Mouse (Mus musculus): Measurements from ENCODE around the gene Ppp2r3c. TPM values are rescaled to one million over a fixed set of nuclear protein-coding genes. Genes with fewer than 3 reads are reported as not detected.
A peak's percentile ranks its signal among the peaks of the same experiment; 100 is the strongest.

Ppp2r3c gene
- polyA plus RNA-seq, 1 experiment, result 0.06 TPM

- Histone ChIP-seq H3K27me3 (ENCODE audit: control insufficient read depth) (no peaks in the 10 kb centered on the region), H3K9me3 (ENCODE audit: control insufficient read depth, low read length) (no peaks in the 10 kb centered on the region), H3K36me3 (ENCODE audit: control insufficient read depth) (peaks cover 3% of the 10 kb centered on the region), H3K4me3 (replicated peaks) (no peak overlapping the region), H3K4me1 (ENCODE audit: control insufficient read depth) (peaks cover 4% of the 10 kb centered on the region)
- no peak for TF ChIP-seq GATA1 (IDR thresholded peaks at IDR 0.05; ENCODE audit: low read length)
- no peak for TF ChIP-seq TAL1 (IDR thresholded peaks at IDR 0.05; ENCODE audit: low read length)
Observed at GRCm38 (mm10) chr12:55321642-55322291, 19.0 kb upstream of the Ppp2r3c start.

GRCm38 (mm10) chr12:55315192-55315591 lies 12.4 kb upstream of the Ppp2r3c start:
- Histone ChIP-seq H3K36me3 (ENCODE audit: control insufficient read depth) (peaks cover 9% of the 10 kb centered on the region), H3K4me1 (ENCODE audit: control insufficient read depth) (peaks cover 3% of the 10 kb centered on the region; the same call in 1 of the 2 replicates), H3K27me3 (ENCODE audit: control insufficient read depth) (no peaks in the 10 kb centered on the region), H3K4me3 (replicated peaks) (no peak overlapping the region), H3K9me3 (ENCODE audit: control insufficient read depth, low read length) (no peaks in the 10 kb centered on the region)
- TF ChIP-seq GATA1 (IDR thresholded peaks at IDR 0.05; ENCODE audit: low read length) (no peak), TAL1 (IDR thresholded peaks at IDR 0.05; ENCODE audit: low read length) (no peak)

GRCm38 (mm10) chr12:55313901-55314300 lies 11.1 kb upstream of the Ppp2r3c start:
- TF ChIP-seq GATA1 (IDR thresholded peaks at IDR 0.05; ENCODE audit: low read length), result no peak
- no peak for TF ChIP-seq TAL1 (IDR thresholded peaks at IDR 0.05; ENCODE audit: low read length)
- H3K36me3 ChIP-seq (ENCODE audit: control insufficient read depth), result peaks cover 17% of the 10 kb centered on the region

GRCm38 (mm10) chr12:55311841-55312240 lies 9.0 kb upstream of the Ppp2r3c start:
- no peak for TF ChIP-seq GATA1 (IDR thresholded peaks at IDR 0.05; ENCODE audit: low read length)
- no peak for TF ChIP-seq TAL1 (IDR thresholded peaks at IDR 0.05; ENCODE audit: low read length)
- H3K9me3 ChIP-seq (ENCODE audit: control insufficient read depth, low read length), result no peaks in the 10 kb centered on the region
- peaks cover 3% of the 10 kb centered on the region; the same call in 1 of the 2 replicates for H3K4me1 ChIP-seq (ENCODE audit: control insufficient read depth)
- no peak overlapping the region for H3K4me3 ChIP-seq (replicated peaks)
- H3K27me3 ChIP-seq (ENCODE audit: control insufficient read depth), result no peaks in the 10 kb centered on the region
- H3K36me3 ChIP-seq (ENCODE audit: control insufficient read depth), result peaks cover 21% of the 10 kb centered on the region

More at GRCm38 (mm10) chr12:55313901-55314300, 11.1 kb upstream of the Ppp2r3c start:
- H3K4me3 ChIP-seq (replicated peaks), result no peak overlapping the region
- peaks cover 3% of the 10 kb centered on the region; the same call in 1 of the 2 replicates for H3K4me1 ChIP-seq (ENCODE audit: control insufficient read depth)
- H3K9me3 ChIP-seq (ENCODE audit: control insufficient read depth, low read length), result no peaks in the 10 kb centered on the region
- H3K27me3 ChIP-seq (ENCODE audit: control insufficient read depth), result no peaks in the 10 kb centered on the region

GRCm38 (mm10) chr12:55309501-55309900 lies 6.7 kb upstream of the Ppp2r3c start:
- no peaks in the 10 kb centered on the region for H3K27me3 ChIP-seq (ENCODE audit: control insufficient read depth)
- H3K4me1 ChIP-seq (ENCODE audit: control insufficient read depth), result peaks cover 4% of the 10 kb centered on the region
- no peak overlapping the region for H3K4me3 ChIP-seq (replicated peaks)
- H3K36me3 ChIP-seq (ENCODE audit: control insufficient read depth), result peaks cover 26% of the 10 kb centered on the region
- H3K9me3 ChIP-seq (ENCODE audit: control insufficient read depth, low read length), result no peaks in the 10 kb centered on the region
- TF ChIP-seq GATA1 (IDR thresholded peaks at IDR 0.05; ENCODE audit: low read length), result no peak
- TF ChIP-seq TAL1 (IDR thresholded peaks at IDR 0.05; ENCODE audit: low read length), result no peak

GRCm38 (mm10) chr12:55308731-55309130 lies 5.9 kb upstream of the Ppp2r3c start:
- Histone ChIP-seq H3K4me1 (ENCODE audit: control insufficient read depth) (peaks cover 8% of the 10 kb centered on the region), H3K27me3 (ENCODE audit: control insufficient read depth) (no peaks in the 10 kb centered on the region), H3K9me3 (ENCODE audit: control insufficient read depth, low read length) (no peaks in the 10 kb centered on the region), H3K4me3 (replicated peaks) (no peak overlapping the region), H3K36me3 (ENCODE audit: control insufficient read depth) (peaks cover 26% of the 10 kb centered on the region)
- TF ChIP-seq GATA1 (IDR thresholded peaks at IDR 0.05; ENCODE audit: low read length), result no peak
- no peak for TF ChIP-seq TAL1 (IDR thresholded peaks at IDR 0.05; ENCODE audit: low read length)

GRCm38 (mm10) chr12:55307566-55307965 lies 4.8 kb upstream of the Ppp2r3c start:
- peaks cover 14% of the 10 kb centered on the region for H3K4me1 ChIP-seq (ENCODE audit: control insufficient read depth)
- H3K9me3 ChIP-seq (ENCODE audit: control insufficient read depth, low read length), result no peaks in the 10 kb centered on the region
- H3K27me3 ChIP-seq (ENCODE audit: control insufficient read depth), result no peaks in the 10 kb centered on the region
- H3K36me3 ChIP-seq (ENCODE audit: control insufficient read depth), result peaks cover 26% of the 10 kb centered on the region
- TF ChIP-seq GATA1 (IDR thresholded peaks at IDR 0.05; ENCODE audit: low read length) (no peak), TAL1 (IDR thresholded peaks at IDR 0.05; ENCODE audit: low read length) (no peak)
- H3K4me3 ChIP-seq (replicated peaks), result no peak overlapping the region

GRCm38 (mm10) chr12:55306371-55306770 lies 3.6 kb upstream of the Ppp2r3c start:
- Histone ChIP-seq H3K9me3 (ENCODE audit: control insufficient read depth, low read length) (no peaks in the 10 kb centered on the region), H3K27me3 (ENCODE audit: control insufficient read depth) (no peaks in the 10 kb centered on the region), H3K4me3 (replicated peaks) (no peak overlapping the region), H3K4me1 (ENCODE audit: control insufficient read depth) (peaks cover 17% of the 10 kb centered on the region), H3K36me3 (ENCODE audit: control insufficient read depth) (peaks cover 22% of the 10 kb centered on the region)
- no peak for TF ChIP-seq TAL1 (IDR thresholded peaks at IDR 0.05; ENCODE audit: low read length)
- no peak for TF ChIP-seq GATA1 (IDR thresholded peaks at IDR 0.05; ENCODE audit: low read length)

- TF ChIP-seq TAL1 (IDR thresholded peaks at IDR 0.05; ENCODE audit: low read length) (no peak), GATA1 (IDR thresholded peaks at IDR 0.05; ENCODE audit: low read length) (no peak)
- H3K4me3 ChIP-seq (replicated peaks), result peak overlapping the region; percentile 69
- H3K27me3 ChIP-seq (ENCODE audit: control insufficient read depth), result no peaks in the 10 kb centered on the region
- H3K9me3 ChIP-seq (ENCODE audit: control insufficient read depth, low read length), result no peaks in the 10 kb centered on the region
- H3K4me1 ChIP-seq (ENCODE audit: control insufficient read depth), result peaks cover 34% of the 10 kb centered on the region
- peaks cover 46% of the 10 kb centered on the region for H3K36me3 ChIP-seq (ENCODE audit: control insufficient read depth)
Observed at GRCm38 (mm10) chr12:55301472-55302300, 1.1 kb downstream of the Ppp2r3c start.

All from erythroblast, embryonic 14.5 days (primary cell).